Mouse (Mus musculus): ENCODE results near the gene Dram1. TPM values are rescaled to one million over a fixed set of nuclear protein-coding genes. Genes with fewer than 3 reads are reported as not detected.
A peak's percentile ranks its signal among the peaks of the same experiment; 100 is the strongest.

Gene Dram1
- polyA plus RNA-seq, 1 experiment from 2014 or later, result 0.49 TPM

GRCm38 (mm10) chr10:88364221-88364620, 14.7 kb downstream of the Dram1 start:
- H3K4me3 ChIP-seq (ENCODE audit: low read depth, low read length), result no peak overlapping the region
- 80% methylated on average over 3 of the region's 3 CpGs for WGBS
- DNase-seq (ENCODE audit: low spot score) (no peak), ATAC-seq (replicated peaks; ENCODE audit: low FRiP score) (no peak)
- no peaks in the 10 kb centered on the region for H3K9me3 ChIP-seq (ENCODE audit: control insufficient read depth, low read length)
- H3K27me3 ChIP-seq (ENCODE audit: control insufficient read depth, insufficient read depth, low read length), result no peaks in the 10 kb centered on the region
- H3K4me2 ChIP-seq (ENCODE audit: low read depth, low read length, severe bottlenecking), result no peak overlapping the region
- H3K27ac ChIP-seq (ENCODE audit: low read depth, low read length), result no peak overlapping the region
- no peaks in the 10 kb centered on the region for H3K4me1 ChIP-seq (replicated peaks; ENCODE audit: control insufficient read depth, insufficient read depth, low read length)
- H3K9ac ChIP-seq (ENCODE audit: low read length), result no peak overlapping the region
- H3K36me3 ChIP-seq (ENCODE audit: control insufficient read depth, insufficient read depth, low read length), result no peaks in the 10 kb centered on the region

- no peaks in the 10 kb centered on the region for H3K9me3 ChIP-seq (ENCODE audit: control insufficient read depth, low read length)
- H3K4me3 ChIP-seq (ENCODE audit: low read depth, low read length), result no peak overlapping the region
- ATAC-seq (replicated peaks; ENCODE audit: low FRiP score) (no peak), DNase-seq (ENCODE audit: low spot score) (no peak)
- no peaks in the 10 kb centered on the region for H3K36me3 ChIP-seq (ENCODE audit: control insufficient read depth, insufficient read depth, low read length)
- H3K27me3 ChIP-seq (ENCODE audit: control insufficient read depth, insufficient read depth, low read length), result peaks cover 3% of the 10 kb centered on the region; the same call in 1 of the 2 replicates
- H3K9ac ChIP-seq (ENCODE audit: low read length), result no peak overlapping the region
- no peak overlapping the region for H3K27ac ChIP-seq (ENCODE audit: low read depth, low read length)
- WGBS, result 81% methylated on average over 1 of the region's 1 CpGs
- H3K4me1 ChIP-seq (replicated peaks; ENCODE audit: control insufficient read depth, insufficient read depth, low read length), result no peaks in the 10 kb centered on the region
- H3K4me2 ChIP-seq (ENCODE audit: low read depth, low read length, severe bottlenecking), result no peak overlapping the region
These were observed 16.7 kb downstream of the Dram1 start for GRCm38 (mm10) chr10:88362218-88362617.

DNA sequence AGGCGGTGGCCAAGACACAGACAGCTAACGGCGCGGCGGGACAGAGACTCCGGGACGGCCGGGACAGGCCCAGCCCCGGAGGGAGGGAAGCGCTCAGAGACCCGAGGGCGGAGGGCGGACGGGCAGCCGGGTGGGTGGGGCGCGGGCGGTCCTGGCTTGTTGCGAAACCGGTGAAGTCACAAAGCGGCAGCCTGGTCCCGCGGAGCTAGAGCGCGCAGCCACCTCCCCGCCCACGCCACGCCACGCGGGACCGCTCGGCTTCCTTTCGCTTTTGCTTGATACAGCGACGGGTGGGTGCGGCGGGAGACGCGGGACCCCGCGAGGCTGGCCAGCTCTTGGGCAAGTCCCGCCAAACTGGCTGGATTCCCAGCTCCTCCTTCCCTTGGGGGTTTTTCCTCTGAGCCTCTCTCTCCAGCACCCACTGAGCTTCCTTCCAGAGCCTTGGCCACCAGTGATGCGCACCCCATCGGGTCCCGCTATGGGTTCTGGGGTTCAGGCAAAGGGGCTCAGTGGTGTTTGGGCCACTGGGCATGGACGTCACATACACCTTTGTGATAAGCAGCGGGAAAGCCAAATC, 21.8 kb downstream of the Dram1 start:
- WGBS, result 3% methylated on average over 40 of the region's 47 CpGs
- peak; percentile 74 for ATAC-seq (replicated peaks; ENCODE audit: low FRiP score)
- no peaks in the 10 kb centered on the region for H3K9me3 ChIP-seq (ENCODE audit: control insufficient read depth, low read length)
- H3K4me1 ChIP-seq (replicated peaks; ENCODE audit: control insufficient read depth, insufficient read depth, low read length), result peaks cover 5% of the 10 kb centered on the region; the same call in 1 of the 2 replicates
- H3K4me3 ChIP-seq (ENCODE audit: low read depth, low read length), result peak overlapping the region; percentile 48
- no peaks in the 10 kb centered on the region for H3K36me3 ChIP-seq (ENCODE audit: control insufficient read depth, insufficient read depth, low read length)
- peaks cover 7% of the 10 kb centered on the region; the same call in 1 of the 2 replicates for H3K27me3 ChIP-seq (ENCODE audit: control insufficient read depth, insufficient read depth, low read length)
- no peak overlapping the region for H3K27ac ChIP-seq (ENCODE audit: low read depth, low read length)
- DNase-seq (ENCODE audit: low spot score), result peak; percentile 76
- peak overlapping the region; percentile 46 for H3K9ac ChIP-seq (ENCODE audit: low read length)
- peak overlapping the region; percentile 83 for H3K4me2 ChIP-seq (ENCODE audit: low read depth, low read length, severe bottlenecking)

DNA sequence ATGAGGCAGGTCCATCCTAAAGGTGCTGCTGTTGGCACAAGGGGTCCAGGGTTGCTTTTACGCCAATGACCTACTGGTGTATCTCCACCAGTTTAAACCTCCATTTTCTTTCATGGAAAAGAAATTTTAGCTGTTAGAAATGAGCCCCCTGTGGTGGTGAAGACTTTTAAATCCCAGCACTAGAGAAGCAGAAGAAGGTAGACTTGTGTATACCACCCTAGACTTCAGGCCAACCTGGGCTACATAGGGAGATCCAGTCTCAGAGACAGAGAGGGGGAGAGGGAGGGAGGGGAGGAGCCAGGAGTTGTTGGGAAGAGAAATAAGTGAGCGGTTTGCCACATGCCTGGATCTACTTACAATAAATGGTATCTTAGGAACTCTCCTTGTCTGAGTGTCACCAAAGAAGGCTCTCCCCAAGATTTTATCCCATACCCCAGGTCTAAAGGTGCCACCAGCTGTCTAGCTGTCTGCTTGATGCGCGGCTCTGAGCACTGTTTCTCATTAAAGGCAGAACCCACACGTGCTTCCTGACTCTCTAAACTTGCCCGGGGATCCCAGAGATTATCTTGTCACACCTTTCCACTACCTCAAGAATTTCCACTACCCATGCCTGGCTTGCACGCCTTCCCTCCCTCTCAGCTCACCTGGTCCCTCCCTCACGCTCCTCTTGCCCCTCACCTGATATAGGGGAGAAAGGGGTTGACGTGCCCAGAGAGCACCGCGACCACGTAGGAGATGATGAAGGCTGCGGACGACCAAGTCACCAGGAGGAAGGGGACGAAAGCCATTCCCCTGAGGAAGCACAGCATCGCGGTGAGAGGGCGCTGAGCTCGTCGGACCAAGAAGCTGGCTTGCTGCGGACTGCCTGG, 22.5 kb downstream of the Dram1 start:
- H3K27me3 ChIP-seq (ENCODE audit: control insufficient read depth, insufficient read depth, low read length), result peaks cover 7% of the 10 kb centered on the region; the same call in 1 of the 2 replicates
- no peaks in the 10 kb centered on the region for H3K36me3 ChIP-seq (ENCODE audit: control insufficient read depth, insufficient read depth, low read length)
- no peak overlapping the region for H3K27ac ChIP-seq (ENCODE audit: low read depth, low read length)
- no peaks in the 10 kb centered on the region for H3K9me3 ChIP-seq (ENCODE audit: control insufficient read depth, low read length)
- H3K4me2 ChIP-seq (ENCODE audit: low read depth, low read length, severe bottlenecking), result peak overlapping the region; percentile 83
- DNase-seq (ENCODE audit: low spot score) (no peak), ATAC-seq (replicated peaks; ENCODE audit: low FRiP score) (peak; percentile 43)
- peaks cover 5% of the 10 kb centered on the region; the same call in 1 of the 2 replicates for H3K4me1 ChIP-seq (replicated peaks; ENCODE audit: control insufficient read depth, insufficient read depth, low read length)
- peak overlapping the region; percentile 46 for H3K9ac ChIP-seq (ENCODE audit: low read length)
- H3K4me3 ChIP-seq (ENCODE audit: low read depth, low read length), result peak overlapping the region; percentile 48
- 10% methylated on average over 21 of the region's 21 CpGs for WGBS

GRCm38 (mm10) chr10:88354599-88354998, 24.3 kb downstream of the Dram1 start:
- no peak overlapping the region for H3K4me2 ChIP-seq (ENCODE audit: low read depth, low read length, severe bottlenecking)

GRCm38 (mm10) chr10:88352549-88352948, 26.3 kb downstream of the Dram1 start:
- WGBS, result 91% methylated on average over 2 of the region's 2 CpGs
- Histone ChIP-seq H3K9me3 (ENCODE audit: control insufficient read depth, low read length) (no peaks in the 10 kb centered on the region), H3K9ac (ENCODE audit: low read length) (no peak overlapping the region), H3K4me2 (ENCODE audit: low read depth, low read length, severe bottlenecking) (no peak overlapping the region), H3K4me3 (ENCODE audit: low read depth, low read length) (no peak overlapping the region), H3K4me1 (replicated peaks; ENCODE audit: control insufficient read depth, insufficient read depth, low read length) (peaks cover 5% of the 10 kb centered on the region; the same call in 1 of the 2 replicates), H3K36me3 (ENCODE audit: control insufficient read depth, insufficient read depth, low read length) (no peaks in the 10 kb centered on the region), H3K27ac (ENCODE audit: low read depth, low read length) (no peak overlapping the region), H3K27me3 (ENCODE audit: control insufficient read depth, insufficient read depth, low read length) (peaks cover 7% of the 10 kb centered on the region; the same call in 1 of the 2 replicates)
- ATAC-seq (replicated peaks; ENCODE audit: low FRiP score) (no peak), DNase-seq (ENCODE audit: low spot score) (no peak)

More at GRCm38 (mm10) chr10:88354599-88354998, 24.3 kb downstream of the Dram1 start:
- no peak overlapping the region for H3K4me3 ChIP-seq (ENCODE audit: low read depth, low read length)
- H3K4me1 ChIP-seq (replicated peaks; ENCODE audit: control insufficient read depth, insufficient read depth, low read length), result peaks cover 5% of the 10 kb centered on the region; the same call in 1 of the 2 replicates
- H3K27me3 ChIP-seq (ENCODE audit: control insufficient read depth, insufficient read depth, low read length), result peaks cover 7% of the 10 kb centered on the region; the same call in 1 of the 2 replicates
- H3K9me3 ChIP-seq (ENCODE audit: control insufficient read depth, low read length), result no peaks in the 10 kb centered on the region
- no peak for ATAC-seq (replicated peaks; ENCODE audit: low FRiP score)
- DNase-seq (ENCODE audit: low spot score), result no peak
- no peak overlapping the region for H3K9ac ChIP-seq (ENCODE audit: low read length)
- 86% methylated on average over 5 of the region's 5 CpGs for WGBS
- no peaks in the 10 kb centered on the region for H3K36me3 ChIP-seq (ENCODE audit: control insufficient read depth, insufficient read depth, low read length)
- H3K27ac ChIP-seq (ENCODE audit: low read depth, low read length), result no peak overlapping the region

- WGBS, result 54% methylated on average over 5 of the region's 5 CpGs
- no peak for ATAC-seq (replicated peaks; ENCODE audit: low FRiP score)
These were observed 27.3 kb downstream of the Dram1 start for GRCm38 (mm10) chr10:88351411-88352103.

GRCm38 (mm10) chr10:88350687-88351086, 28.2 kb downstream of the Dram1 start:
- 62% methylated on average over 2 of the region's 2 CpGs for WGBS

More at GRCm38 (mm10) chr10:88351411-88352103, 27.3 kb downstream of the Dram1 start:
- H3K9ac ChIP-seq (ENCODE audit: low read length), result no peak overlapping the region
- peaks cover under 1% of the 10 kb centered on the region; the same call in 1 of the 2 replicates for H3K27me3 ChIP-seq (ENCODE audit: control insufficient read depth, insufficient read depth, low read length)
- H3K36me3 ChIP-seq (ENCODE audit: control insufficient read depth, insufficient read depth, low read length), result no peaks in the 10 kb centered on the region
- no peaks in the 10 kb centered on the region for H3K9me3 ChIP-seq (ENCODE audit: control insufficient read depth, low read length)
- H3K4me2 ChIP-seq (ENCODE audit: low read depth, low read length, severe bottlenecking), result no peak overlapping the region
- peaks cover 1% of the 10 kb centered on the region; the same call in 1 of the 2 replicates for H3K4me1 ChIP-seq (replicated peaks; ENCODE audit: control insufficient read depth, insufficient read depth, low read length)
- no peak for DNase-seq (ENCODE audit: low spot score)
- no peak overlapping the region for H3K27ac ChIP-seq (ENCODE audit: low read depth, low read length)
- no peak overlapping the region for H3K4me3 ChIP-seq (ENCODE audit: low read depth, low read length)

More at GRCm38 (mm10) chr10:88350687-88351086, 28.2 kb downstream of the Dram1 start:
- H3K36me3 ChIP-seq (ENCODE audit: control insufficient read depth, insufficient read depth, low read length), result no peaks in the 10 kb centered on the region
- DNase-seq (ENCODE audit: low spot score) (no peak), ATAC-seq (replicated peaks; ENCODE audit: low FRiP score) (no peak)
- H3K9me3 ChIP-seq (ENCODE audit: control insufficient read depth, low read length), result no peaks in the 10 kb centered on the region
- no peak overlapping the region for H3K27ac ChIP-seq (ENCODE audit: low read depth, low read length)
- H3K4me2 ChIP-seq (ENCODE audit: low read depth, low read length, severe bottlenecking), result no peak overlapping the region
- no peak overlapping the region for H3K9ac ChIP-seq (ENCODE audit: low read length)
- no peak overlapping the region for H3K4me3 ChIP-seq (ENCODE audit: low read depth, low read length)
- H3K4me1 ChIP-seq (replicated peaks; ENCODE audit: control insufficient read depth, insufficient read depth, low read length), result no peaks in the 10 kb centered on the region
- H3K27me3 ChIP-seq (ENCODE audit: control insufficient read depth, insufficient read depth, low read length), result no peaks in the 10 kb centered on the region
